Mouse (Mus musculus): ENCODE measurements at regions not wholly inside any gene's neighbourhood (a gene's known extent, or its start where the extent isn't known, plus 50 kb on each side); places are given as distances from the start of the nearest gene placed in this dataset.

DNA sequence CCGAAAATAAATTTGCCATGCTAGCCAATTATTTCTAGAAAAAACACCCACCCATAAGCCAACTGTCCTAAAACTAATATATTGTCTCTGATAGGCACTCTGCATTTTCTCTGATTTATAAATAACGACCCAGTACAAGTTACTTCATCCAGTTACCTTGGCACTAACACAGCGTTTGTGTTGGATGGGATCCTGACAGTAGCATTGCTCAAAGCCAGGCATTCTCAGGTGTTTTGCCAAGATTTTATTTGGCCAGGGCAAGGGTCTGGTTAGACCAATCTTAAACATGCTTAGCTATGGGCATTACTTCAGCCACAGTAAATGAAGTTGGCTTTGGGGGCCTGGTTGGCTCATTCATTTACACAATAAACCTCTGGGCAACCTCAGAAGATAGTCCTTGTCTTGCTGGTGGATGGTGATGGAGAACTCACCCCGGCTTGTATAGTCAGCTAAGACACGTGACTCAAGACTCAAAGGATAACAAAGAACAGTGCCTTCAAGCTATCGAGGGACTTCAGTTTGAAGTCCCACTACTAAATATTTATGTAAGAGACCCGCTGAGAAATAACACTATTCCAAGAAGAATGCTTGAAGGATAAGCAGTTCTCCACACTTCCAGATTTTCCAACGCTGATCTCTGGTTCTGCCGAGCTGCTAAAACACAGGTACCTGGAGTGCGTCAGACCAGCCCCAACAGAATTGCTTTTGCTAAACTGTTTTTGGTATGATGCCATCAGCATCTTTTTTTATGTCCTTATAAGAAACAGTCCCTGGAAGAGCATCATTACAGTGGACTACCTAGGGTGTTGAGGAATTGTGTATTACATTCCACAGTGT is 125.0 kb upstream of the Pkdcc start:
- no peak for TF ChIP-seq POLR2A (IDR thresholded peaks at IDR 0.05; ENCODE audit: insufficient read depth, low read depth, low read length)
- no peak for TF ChIP-seq CTCF (IDR thresholded peaks at IDR 0.05; ENCODE audit: insufficient read depth, low read depth, low read length)

All from olfactory bulb, adult 2 months (tissue).